Mouse (Mus musculus): ENCODE results near the gene Hist1h2bb.

Hist1h2bb gene

GRCm38 (mm10) chr13:23728472-23729191 is 17.9 kb upstream of the Hist1h2bb start:
- peak; percentile 11 for DNase-seq (ENCODE audit: extremely low spot score, low spot score)

DNA sequence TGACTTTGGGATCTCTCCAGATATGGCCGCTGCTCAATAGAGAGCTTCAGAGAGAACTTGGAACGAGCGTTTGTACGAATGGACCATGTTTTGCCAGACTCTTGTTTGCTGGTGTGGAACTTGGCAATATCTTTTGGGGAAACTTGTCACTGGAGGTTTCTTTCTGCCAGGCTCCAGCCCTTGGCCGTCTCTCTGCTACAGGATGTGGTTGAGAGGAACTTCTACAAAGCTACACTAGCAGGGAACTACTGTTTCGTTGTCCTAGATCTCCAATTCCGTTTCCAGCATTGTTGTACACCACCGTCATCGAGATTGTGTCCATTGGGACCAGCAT is 17.4 kb upstream of the Hist1h2bb start:
- DNase-seq (ENCODE audit: extremely low spot score, low spot score), result no peak

DNA sequence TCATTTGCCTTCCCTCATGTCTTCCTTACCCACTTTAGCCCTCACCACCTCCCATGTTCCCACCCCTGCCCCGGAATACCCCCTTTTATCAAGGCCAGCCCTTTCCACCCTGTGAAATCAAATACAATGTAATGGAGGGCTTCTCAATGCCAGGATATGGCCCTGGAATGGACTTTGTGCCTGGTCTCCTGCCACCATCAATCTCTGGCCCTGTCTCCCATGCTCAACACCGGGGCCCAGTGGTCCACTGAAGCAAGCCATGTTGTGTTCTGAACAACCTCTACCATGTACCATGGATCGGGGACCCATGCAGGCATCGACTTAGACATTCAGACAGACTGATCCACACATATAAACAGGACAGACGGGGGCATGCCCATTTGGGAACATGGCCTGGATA is 16.8 kb upstream of the Hist1h2bb start:
- peak; percentile 10 for DNase-seq (ENCODE audit: extremely low spot score, low spot score)

GRCm38 (mm10) chr13:23730479-23730878 is 16.1 kb upstream of the Hist1h2bb start:
- peak; percentile 8 for DNase-seq (ENCODE audit: extremely low spot score, low spot score)

DNA sequence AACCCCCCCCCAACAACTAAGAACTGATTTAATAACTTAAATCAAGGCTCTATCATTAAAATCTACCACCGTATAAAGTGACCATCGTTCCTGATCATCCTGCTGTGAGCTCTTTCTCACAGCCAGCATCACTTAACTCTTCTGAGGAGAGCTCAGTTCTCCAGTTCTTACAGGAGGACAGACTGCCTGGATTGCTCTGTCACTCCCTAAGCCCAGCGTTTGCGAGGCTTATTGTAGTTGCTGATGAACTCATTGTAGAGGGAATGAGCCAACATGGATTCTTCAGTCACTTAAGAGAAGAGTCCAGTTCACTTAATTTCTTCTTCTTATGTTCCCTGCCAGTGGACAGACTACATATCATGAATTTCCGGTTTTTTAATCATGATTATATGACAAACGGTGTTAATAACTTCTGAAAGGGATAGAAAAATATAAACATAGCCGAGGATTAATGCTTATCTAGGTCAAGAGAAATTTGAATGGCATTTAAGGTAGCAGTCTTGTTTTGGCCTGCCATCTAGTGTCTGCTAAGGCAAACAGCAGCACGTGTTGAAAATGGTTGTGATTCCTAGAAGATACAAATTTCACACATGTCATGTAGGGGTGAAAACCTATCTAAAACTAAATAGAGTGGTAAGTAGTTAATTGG is 14.3 kb upstream of the Hist1h2bb start:
- DNase-seq (ENCODE audit: extremely low spot score, low spot score), result no peak

GRCm38 (mm10) chr13:23737091-23737490 is 9.4 kb upstream of the Hist1h2bb start:
- DNase-seq (ENCODE audit: extremely low spot score, low spot score), result no peak

GRCm38 (mm10) chr13:23738041-23738440 is 8.5 kb upstream of the Hist1h2bb start:
- no peak for DNase-seq (ENCODE audit: extremely low spot score, low spot score)

GRCm38 (mm10) chr13:23738677-23739068 is 7.9 kb upstream of the Hist1h2bb start, which contains the start of gene Hist1h1c:
TSS of gene Hist1h1c (plus strand) at chr13:23738808.
- DNase-seq (ENCODE audit: extremely low spot score, low spot score), result peak; percentile 91

- DNase-seq (ENCODE audit: extremely low spot score, low spot score), result peak; percentile 91
Measured at GRCm38 (mm10) chr13:23739069-23739921, 7.2 kb upstream of the Hist1h2bb start.

DNA sequence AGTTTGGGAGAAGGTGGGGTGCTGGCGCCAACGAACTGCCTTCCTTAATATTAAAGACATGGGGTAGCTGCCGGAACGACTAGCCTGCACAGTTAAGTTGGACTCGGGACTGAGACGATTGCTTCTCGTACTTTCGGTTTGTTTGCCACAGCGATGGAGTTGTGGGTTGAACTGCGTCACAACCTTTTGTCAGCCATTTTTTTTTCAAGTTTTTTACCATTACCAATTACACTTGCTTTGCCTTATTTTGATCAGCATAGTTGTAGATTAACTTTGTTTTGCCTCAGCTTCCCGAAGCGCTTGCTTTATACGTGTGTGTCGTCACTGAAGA is 6.6 kb upstream of the Hist1h2bb start:
- DNase-seq (ENCODE audit: extremely low spot score, low spot score), result no peak

GRCm38 (mm10) chr13:23740256-23740840 is 6.2 kb upstream of the Hist1h2bb start:
- DNase-seq (ENCODE audit: extremely low spot score, low spot score), result no peak

GRCm38 (mm10) chr13:23740910-23741309 is 5.6 kb upstream of the Hist1h2bb start:
- DNase-seq (ENCODE audit: extremely low spot score, low spot score), result no peak

DNA sequence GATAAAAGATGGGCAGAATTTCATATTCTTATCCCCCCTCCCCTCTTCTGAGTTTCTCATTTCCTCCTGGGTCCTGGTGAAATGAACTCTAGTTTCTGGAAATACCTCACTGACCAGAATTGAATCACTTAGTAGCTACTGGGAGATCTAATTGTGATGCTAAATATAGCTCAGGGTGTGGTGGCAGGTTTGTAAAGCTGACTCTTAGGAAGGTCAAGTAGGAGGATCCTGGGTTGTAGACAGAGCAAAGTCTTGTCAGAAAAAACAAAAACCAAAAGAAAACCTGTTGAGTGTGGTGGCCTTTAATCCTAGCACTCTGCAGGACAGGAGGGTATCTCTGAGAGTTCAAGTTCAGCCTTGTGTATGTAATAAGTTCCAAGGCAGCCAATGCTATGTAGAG is 4.5 kb upstream of the Hist1h2bb start:
- no peak for DNase-seq (ENCODE audit: extremely low spot score, low spot score)

- DNase-seq (ENCODE audit: extremely low spot score, low spot score), result no peak
Measured at GRCm38 (mm10) chr13:23743215-23743614, 3.3 kb upstream of the Hist1h2bb start.

DNA sequence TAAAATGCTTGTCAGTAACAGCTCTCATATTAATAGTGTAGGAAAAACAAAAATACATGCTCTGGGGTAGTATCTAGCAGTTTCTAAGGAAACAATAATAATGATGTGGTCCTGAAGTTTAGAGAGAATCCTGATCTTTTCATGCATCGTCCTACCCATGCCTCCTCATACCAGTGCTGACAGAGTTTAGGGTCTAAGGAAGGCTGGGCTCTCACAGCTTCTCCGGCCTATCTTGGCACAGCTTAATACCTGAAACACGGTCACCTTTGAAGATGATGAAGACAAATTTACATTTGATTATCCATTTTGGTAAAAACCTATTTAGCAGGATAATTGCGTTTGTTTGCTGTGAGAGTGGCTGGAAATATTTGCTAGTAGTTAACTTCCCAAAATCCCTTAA is 2.6 kb upstream of the Hist1h2bb start:
- DNase-seq (ENCODE audit: extremely low spot score, low spot score), result no peak

- no peak for DNase-seq (ENCODE audit: extremely low spot score, low spot score)
Measured at GRCm38 (mm10) chr13:23744421-23745380, 1.8 kb upstream of the Hist1h2bb start.

GRCm38 (mm10) chr13:23745381-23746161 is 963 bp upstream of the Hist1h2bb start, which contains the start of gene Hist1h3c:
TSS of gene Hist1h3c (minus strand) at chr13:23745602.
- peak; percentile 78 for DNase-seq (ENCODE audit: extremely low spot score, low spot score)

- peak; percentile 39 for DNase-seq (ENCODE audit: extremely low spot score, low spot score)
Measured at GRCm38 (mm10) chr13:23747081-23747891, 752 bp downstream of the Hist1h2bb start.

- DNase-seq (ENCODE audit: extremely low spot score, low spot score), result peak; percentile 52
Measured at GRCm38 (mm10) chr13:23747892-23748288, 1.4 kb downstream of the Hist1h2bb start.
